Comparison of ENCODE assay signal across 9 mouse cellular contexts in the genomic region with DNA sequence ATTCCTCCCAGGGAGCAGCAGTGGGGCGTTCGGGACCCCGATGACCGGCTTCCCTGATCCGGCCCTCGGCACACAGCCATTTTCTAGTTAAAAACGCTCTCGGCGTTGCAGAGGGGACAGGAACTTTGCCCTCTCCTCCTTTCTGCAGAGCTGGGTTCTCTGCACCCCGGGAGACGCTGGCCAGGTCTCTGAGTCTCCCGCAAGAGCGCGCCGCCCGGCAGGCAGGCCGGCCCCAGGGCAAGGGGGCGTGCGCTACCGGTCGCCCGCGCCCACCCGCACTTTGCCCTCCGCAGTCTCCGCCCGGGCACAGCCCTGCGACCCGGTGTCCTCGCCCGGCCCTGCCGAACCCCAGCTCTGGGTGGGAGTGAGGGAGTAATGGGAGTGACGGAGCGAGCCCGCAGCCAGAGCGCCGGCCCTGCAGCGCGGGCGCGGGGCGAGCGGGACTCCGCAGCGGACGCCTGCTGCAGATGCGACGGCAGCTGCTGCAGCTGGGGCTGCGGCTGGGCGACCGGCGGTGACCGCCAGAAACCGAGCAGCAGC. TPM values are rescaled to one million over a fixed set of nuclear protein-coding genes. Genes with fewer than 3 reads are reported as not detected.
DNase-seq lines count a peak whose midpoint lies in the region; ATAC-seq and TF ChIP-seq lines count a peak whose summit lies in the region.
"Had no signal": no experiment of that assay in that cellular context is flagged by ENCODE, and none has a peak within 500 bp of the region (broad histone marks: within the 10 kb centered on the region; RNA-seq: fewer than 3 reads in every experiment).

No protein-coding gene starts in this region.

- H3K79me3 ChIP-seq in C2C12 (ENCODE audit: low read depth) = peaks cover 50% of the 10 kb centered on the region

- H3K27ac ChIP-seq in heart, embryonic 12.5 days (ENCODE audit: poor library complexity, severe bottlenecking) = peak overlapping the region; percentile 94
- H3K27ac ChIP-seq in kidney, embryonic 16.5 days (ENCODE audit: low read length) = peak overlapping the region; percentile 98
- H3K27ac ChIP-seq in midbrain, embryonic 10.5 days (replicated peaks) = peak overlapping the region; percentile 96

- H3K36me3 ChIP-seq in C2C12 (ENCODE audit: control insufficient read depth, insufficient read depth) = peaks cover 15% of the 10 kb centered on the region
- H3K36me3 ChIP-seq in heart, embryonic 12.5 days = no peaks in the 10 kb centered on the region
- H3K36me3 ChIP-seq in kidney, embryonic 16.5 days (ENCODE audit: insufficient read depth, low read length) = no peaks in the 10 kb centered on the region
- H3K36me3 ChIP-seq in midbrain, embryonic 10.5 days = no peaks in the 10 kb centered on the region

- DNase-seq in gastrocnemius, postnatal 14 days = peak; percentile 31
- DNase-seq in gastrocnemius, adult 18-20 months (ENCODE audit: low spot score) = no peak
- DNase-seq in cerebellum, adult 9-10 months = peak; percentile 61
- no peak for DNase-seq in midbrain, embryonic 10.5 days (ENCODE audit: low spot score)

- H3K4me1 ChIP-seq in heart, embryonic 12.5 days (replicated peaks) = peaks cover 43% of the 10 kb centered on the region
- peaks cover 54% of the 10 kb centered on the region for H3K4me1 ChIP-seq in kidney, embryonic 16.5 days (ENCODE audit: insufficient read depth, low read length)
- H3K4me1 ChIP-seq in midbrain, embryonic 10.5 days = peaks cover 64% of the 10 kb centered on the region

- peak; percentile 58; the same call in 1 of the 2 replicates for ATAC-seq in heart, embryonic 12.5 days (ENCODE audit: insufficient number of reproducible peaks, low FRiP score)
- ATAC-seq in kidney, embryonic 16.5 days (ENCODE audit: low FRiP score, low TSS enrichment) = peak; percentile 62
- ATAC-seq in inflammation-experienced regulatory T-cells, adult 6 months = no peak

- no peak for TF ChIP-seq CTCF in C2C12 (IDR thresholded peaks at IDR 0.05; ENCODE audit: control insufficient read depth, insufficient read depth, insufficient read length)

- intact Hi-C loops in gastrocnemius, postnatal 14 days (cut with DNase I; ENCODE audit: low total_unique reads) = loop anchor here (5.0 kb wide), 1 partner anchor 191 kb away; no protein-coding TSS in a partner anchor

- peak overlapping the region; percentile 84 for H3K4me3 ChIP-seq in C2C12 (ENCODE audit: insufficient read depth, poor library complexity, severe bottlenecking)
- peak overlapping the region; percentile 87 for H3K4me3 ChIP-seq in heart, embryonic 12.5 days
- peak overlapping the region; percentile 96 for H3K4me3 ChIP-seq in kidney, embryonic 16.5 days (ENCODE audit: low read length)
- H3K4me3 ChIP-seq in midbrain, embryonic 10.5 days = peak overlapping the region; percentile 93

- peak overlapping the region; percentile 88 for H3ac ChIP-seq in C2C12 (ENCODE audit: control insufficient read depth, insufficient read length, low read depth)

- H3K9me3 ChIP-seq in heart, embryonic 12.5 days (replicated peaks) = no peaks in the 10 kb centered on the region
- H3K9me3 ChIP-seq in kidney, embryonic 16.5 days (ENCODE audit: low read length) = no peaks in the 10 kb centered on the region
- no peaks in the 10 kb centered on the region for H3K9me3 ChIP-seq in midbrain, embryonic 10.5 days (replicated peaks)

- no peaks in the 10 kb centered on the region for H3K27me3 ChIP-seq in C2C12 (ENCODE audit: control insufficient read depth, insufficient read depth, insufficient read length)
- H3K27me3 ChIP-seq in heart, embryonic 12.5 days (replicated peaks) = no peaks in the 10 kb centered on the region
- H3K27me3 ChIP-seq in kidney, embryonic 16.5 days (ENCODE audit: insufficient read depth, low read length) = no peaks in the 10 kb centered on the region
- peaks cover 11% of the 10 kb centered on the region; the same call in 1 of the 2 replicates for H3K27me3 ChIP-seq in midbrain, embryonic 10.5 days (ENCODE audit: low read depth, poor library complexity, severe bottlenecking)
- H3K27me3 ChIP-seq: CH12.LX had no signal

- H3K9ac ChIP-seq in heart, embryonic 12.5 days = peak overlapping the region; percentile 93
- H3K9ac ChIP-seq in kidney, embryonic 16.5 days (replicated peaks; ENCODE audit: low read length) = peak overlapping the region; percentile 97

- H3K79me2 ChIP-seq in C2C12 (ENCODE audit: control insufficient read depth, insufficient read depth) = peaks cover 57% of the 10 kb centered on the region

- under 1% methylated on average over 54 of the region's 54 CpGs for WGBS in heart, embryonic 12.5 days
- under 1% methylated on average over 53 of the region's 54 CpGs for WGBS in kidney, embryonic 16.5 days
- WGBS in midbrain, embryonic 10.5 days = under 1% methylated on average over 54 of the region's 54 CpGs

- peak overlapping the region; percentile 83 for H3K4me2 ChIP-seq in heart, embryonic 12.5 days
- H3K4me2 ChIP-seq in kidney, embryonic 16.5 days (replicated peaks; ENCODE audit: low read depth, low read length) = peak overlapping the region; percentile 88

TF ChIP-seq in C2C12, 6 proteins besides CTCF, POLR2A, EP300 and RAD21:
- TF ChIP-seq USF1 (IDR thresholded peaks at IDR 0.05; ENCODE audit: low read depth) (no peak), MYOG (IDR thresholded peaks at IDR 0.05; ENCODE audit: control insufficient read depth, extremely low read depth, insufficient read length) (no peak), CEBPB (IDR thresholded peaks at IDR 0.05; ENCODE audit: low read depth) (no peak), MAX (IDR thresholded peaks at IDR 0.05) (no peak), MYOD1 (IDR thresholded peaks at IDR 0.05; ENCODE audit: control insufficient read depth, insufficient read length, low read depth) (no peak), FOSL1 (IDR thresholded peaks at IDR 0.05; ENCODE audit: insufficient read depth, low read length, poor library complexity, severe bottlenecking) (no peak)
TF ChIP-seq in C2C12: peak in this region for 0.

RNA-seq across cellular contexts. Expression of a gene that starts 0.6 kb away (rescaled TPM):
- 10 to 100 TPM; 41.0 to 48.3 TPM for total RNA-seq in gastrocnemius, postnatal 14 days (2021)
- 10 to 100 TPM; 37.4 to 40.4 TPM for total RNA-seq in gastrocnemius, adult 18-20 months (2021)
- 22.6 TPM for polyA plus RNA-seq in C2C12 (2012; fragmentation: generic; extraction: Trizol)
- 30.7 and 32.1 TPM in 2 replicates for polyA plus RNA-seq in heart, embryonic 12.5 days (2016; fragmentation: Nextera tagmentation; extraction: Ambion mirVana)
- polyA plus RNA-seq in kidney, embryonic 16.5 days (2015; fragmentation: Nextera tagmentation; extraction: Ambion mirVana) = 62.4 and 71.5 TPM in 2 replicates
- polyA plus RNA-seq in midbrain, embryonic 10.5 days (2016; fragmentation: Nextera tagmentation; extraction: Ambion mirVana) = 28.2 and 37.8 TPM in 2 replicates
- polyA plus RNA-seq in inflammation-experienced regulatory T-cells, adult 6 months (2017; shearing (Covaris generic)) = under 1 TPM; 0.42 to 0.80 (median 0.55) TPM

RNA-seq across cellular contexts. Expression of a gene that starts 57.9 kb away (rescaled TPM):
- 10 to 100 TPM in 1 of 2 experiments, 1 to 10 TPM in 1; 9.8 to 14.2 TPM for total RNA-seq in gastrocnemius, postnatal 14 days (2021)
- total RNA-seq in gastrocnemius, adult 18-20 months (2021) = 1 to 10 TPM; 2.4 to 8.8 TPM
- polyA plus RNA-seq in C2C12 (2012; fragmentation: generic; extraction: Trizol) = 18.3 TPM
- 128 and 129 TPM in 2 replicates for polyA plus RNA-seq in heart, embryonic 12.5 days (2016; fragmentation: Nextera tagmentation; extraction: Ambion mirVana)
- 59.3 and 67.9 TPM in 2 replicates for polyA plus RNA-seq in kidney, embryonic 16.5 days (2015; fragmentation: Nextera tagmentation; extraction: Ambion mirVana)
- 265 and 368 TPM in 2 replicates for polyA plus RNA-seq in midbrain, embryonic 10.5 days (2016; fragmentation: Nextera tagmentation; extraction: Ambion mirVana)
- under 1 TPM in 1 of 3 experiments, not detected in 2; 0.87 TPM for polyA plus RNA-seq in inflammation-experienced regulatory T-cells, adult 6 months (2017; shearing (Covaris generic))
- total RNA-seq: CH12.LX had no signal

Comparison
In these comparisons a context has a peak if more than half of its experiments do, and no peak if none do; other contexts are left out.
1. DNase-seq: peak in gastrocnemius, postnatal 14 days (single experiment) and cerebellum, adult 9-10 months (single experiment); none in gastrocnemius, adult 18-20 months (single experiment) and midbrain, embryonic 10.5 days (single experiment).
2. RNA of a gene that starts 0.6 kb away (polyA plus RNA-seq): 62.4 to 71.5 TPM in kidney, embryonic 16.5 days, 30.7 to 32.1 TPM in heart, embryonic 12.5 days, 28.2 to 37.8 TPM in midbrain, embryonic 10.5 days and 22.6 TPM in C2C12 (single experiment); 0.42 to 0.80 TPM in inflammation-experienced regulatory T-cells, adult 6 months; every median in the first group is over 10 times any median in the second.
3. RNA of a gene that starts 57.9 kb away (polyA plus RNA-seq): 265 to 368 TPM in midbrain, embryonic 10.5 days, 128 to 129 TPM in heart, embryonic 12.5 days, 59.3 to 67.9 TPM in kidney, embryonic 16.5 days and 18.3 TPM in C2C12 (single experiment); 0.87 TPM in inflammation-experienced regulatory T-cells, adult 6 months; every median in the first group is over 10 times any median in the second.
4. Peak in every context shown above with its lines, with median percentiles within 50 percentile points of each other: H3K4me3 ChIP-seq and H3K27ac ChIP-seq.